Mouse (Mus musculus) cortical plate, adult 2 months (tissue): ENCODE results near the gene Sbf2.

Experiments
- CTCF ChIP-seq: fragments of 200-500 bp; IDR thresholded peaks from 2 replicates; pipeline ENCODE4 v1.5.1; 2011; ENCODE audit warnings: mild to moderate bottlenecking, control low read depth, low read length; ENCODE audit not compliant: insufficient read depth; ENCODE audit errors: extremely low read depth
- POLR2A ChIP-seq: fragments of 200-500 bp; IDR thresholded peaks from 2 replicates; pipeline ENCODE4 v1.6.1; 2011; ENCODE audit warnings: mild to moderate bottlenecking, low read length, control low read depth; ENCODE audit not compliant: insufficient read depth; ENCODE audit errors: extremely low read depth

DNA sequence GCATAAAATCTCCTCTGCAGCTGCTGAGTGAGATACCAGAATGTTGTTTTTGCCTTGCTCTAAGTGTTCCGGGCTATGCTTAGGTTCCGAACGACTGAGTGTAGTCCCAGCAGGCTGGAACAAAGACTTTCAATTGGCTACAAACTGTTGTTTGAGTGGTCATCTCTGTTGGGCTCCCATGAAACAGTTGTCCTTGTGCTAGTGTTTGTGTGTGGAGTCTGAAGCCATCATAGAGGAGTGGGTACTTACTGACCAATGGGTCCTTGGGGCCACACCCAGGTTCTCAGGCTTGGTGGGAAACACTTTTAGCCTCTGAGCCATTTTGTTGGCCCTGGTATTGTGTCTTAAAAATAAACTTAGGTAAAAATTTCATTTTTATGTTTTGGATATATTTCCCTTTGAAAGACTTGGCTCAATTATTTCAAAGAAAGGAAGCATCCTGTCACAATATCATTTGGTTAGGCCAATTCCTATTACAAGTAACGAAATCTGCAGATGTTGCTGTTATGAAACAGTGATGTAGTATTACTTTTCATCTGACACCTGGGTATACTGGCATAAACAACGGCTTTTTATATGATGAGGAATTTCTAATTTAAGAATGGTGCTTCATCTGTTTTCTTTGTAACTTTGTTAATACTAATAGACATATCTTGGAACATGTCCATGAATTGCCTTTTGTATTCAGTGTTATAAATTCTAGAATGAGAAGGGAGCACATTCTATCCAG, 289.2 kb downstream of the Sbf2 start:
- no peak for TF ChIP-seq POLR2A
- no peak for TF ChIP-seq CTCF
